Mouse (Mus musculus) frontal cortex, postnatal 14 days (tissue): ENCODE results near the gene Dusp6.

Experiments used
- DNase-seq, 2 experiments: peaks; one replicate each; pipeline ENCODE4 v3.0.0; 2022; ENCODE audit warnings: low spot score in 2 of 2

Gene Dusp6

GRCm38 (mm10) chr10:99274640-99275039 lies 11.6 kb downstream of the Dusp6 start:
- DNase-seq: no peak

- no peak for DNase-seq
These were observed 16.2 kb downstream of the Dusp6 start for GRCm38 (mm10) chr10:99279067-99279880.

- DNase-seq: no peak
These were observed 21.0 kb downstream of the Dusp6 start for GRCm38 (mm10) chr10:99283981-99284385.

- peak; percentile 54 to 60 for DNase-seq
These were observed 21.9 kb downstream of the Dusp6 start for GRCm38 (mm10) chr10:99284918-99285317.

- DNase-seq: no peak
These were observed 22.7 kb downstream of the Dusp6 start for GRCm38 (mm10) chr10:99285759-99286158.

GRCm38 (mm10) chr10:99286213-99286612 lies 23.2 kb downstream of the Dusp6 start:
- no peak for DNase-seq

- DNase-seq: no peak
These were observed 23.8 kb downstream of the Dusp6 start for GRCm38 (mm10) chr10:99286787-99287186.

- DNase-seq: no peak
These were observed 24.2 kb downstream of the Dusp6 start for GRCm38 (mm10) chr10:99287206-99287605.

- DNase-seq: no peak
These were observed 26.1 kb downstream of the Dusp6 start for GRCm38 (mm10) chr10:99289176-99289575.

GRCm38 (mm10) chr10:99293111-99293640 lies 30.1 kb downstream of the Dusp6 start:
- no peak for DNase-seq

- no peak for DNase-seq
These were observed 34.7 kb downstream of the Dusp6 start for GRCm38 (mm10) chr10:99297721-99298120.

GRCm38 (mm10) chr10:99298328-99299295 lies 35.6 kb downstream of the Dusp6 start:
- no peak for DNase-seq

- no peak for DNase-seq
These were observed 36.3 kb downstream of the Dusp6 start for GRCm38 (mm10) chr10:99299303-99299702.

GRCm38 (mm10) chr10:99302051-99302450 lies 39.0 kb downstream of the Dusp6 start:
- DNase-seq: no peak

GRCm38 (mm10) chr10:99308837-99309236 lies 45.8 kb downstream of the Dusp6 start:
- DNase-seq: no peak

- DNase-seq: no peak
These were observed 46.6 kb downstream of the Dusp6 start for GRCm38 (mm10) chr10:99309617-99310016.

GRCm38 (mm10) chr10:99310204-99310603 lies 47.2 kb downstream of the Dusp6 start:
- peak; percentile 43 to 57 for DNase-seq

GRCm38 (mm10) chr10:99311956-99312355 lies 48.9 kb downstream of the Dusp6 start:
- DNase-seq: no peak

- DNase-seq: no peak
These were observed 51.3 kb downstream of the Dusp6 start for GRCm38 (mm10) chr10:99314366-99314765.

GRCm38 (mm10) chr10:99317057-99317456 lies 54.0 kb downstream of the Dusp6 start:
- no peak for DNase-seq
